Mouse (Mus musculus) myocyte (in vitro differentiated cells): Measurements from ENCODE around the gene Smc6. TPM values are rescaled to one million over a fixed set of nuclear protein-coding genes. Genes with fewer than 3 reads are reported as not detected.

ENCODE experiments used
- H3K27me3 ChIP-seq: one replicate; pipeline ENCODE4 v1.6.1; 2011; ENCODE audit not compliant: control insufficient read depth, insufficient read depth, insufficient read length
- H3K36me3 ChIP-seq: one replicate; pipeline ENCODE4 v1.6.1; 2011; ENCODE audit not compliant: control insufficient read depth, insufficient read depth
- H3K4me2 ChIP-seq: one replicate; pipeline ENCODE4 v1.6.1; 2011; ENCODE audit warnings: low read depth, control low read depth
- H3K4me3 ChIP-seq: one replicate; pipeline ENCODE4 v1.5.1; 2011; ENCODE audit warnings: mild to moderate bottlenecking, control low read depth, moderate library complexity
- H3K79me2 ChIP-seq: one replicate; pipeline ENCODE4 v1.6.1; 2011; ENCODE audit not compliant: control insufficient read depth, insufficient read depth
- H3ac ChIP-seq: one replicate; pipeline ENCODE4 v1.6.1; 2011; ENCODE audit not compliant: control insufficient read depth, insufficient read length
- CEBPB ChIP-seq: IDR thresholded peaks from 2 replicates; pipeline ENCODE4 v1.6.1; 2011; ENCODE audit warnings: mild to moderate bottlenecking, moderate library complexity; ENCODE audit not compliant: poor library complexity, insufficient read depth, severe bottlenecking
- E2F4 ChIP-seq: IDR thresholded peaks from one replicate; pipeline ENCODE4 v1.6.1; 2011; ENCODE audit warnings: mild to moderate bottlenecking, control low read depth, moderate library complexity; ENCODE audit not compliant: insufficient read depth
- MAX ChIP-seq: IDR thresholded peaks from one replicate; pipeline ENCODE4 v1.6.1; 2011; ENCODE audit warnings: low read depth, mild to moderate bottlenecking, control low read depth
- MYOD1 ChIP-seq, 3 experiments: IDR thresholded peaks; one replicate each; pipeline ENCODE4 v1.6.1; 2011; ENCODE audit warnings: control low read depth in 2 of 3, low read depth in 2 of 3, mild to moderate bottlenecking in 2 of 3, moderate library complexity in 1 of 3; ENCODE audit not compliant: insufficient read length in 2 of 3, control insufficient read depth in 1 of 3
- MYOG ChIP-seq, 3 experiments: IDR thresholded peaks; one replicate each; pipeline ENCODE4 v1.6.1; 2011; ENCODE audit warnings: control low read depth in 2 of 3, low read depth in 2 of 3, mild to moderate bottlenecking in 2 of 3; ENCODE audit not compliant: insufficient read length in 2 of 3, control insufficient read depth in 1 of 3, insufficient read depth in 1 of 3
- POLR2A ChIP-seq: IDR thresholded peaks from one replicate; pipeline ENCODE4 v1.6.1; 2011; ENCODE audit warnings: low read depth, mild to moderate bottlenecking, control low read depth, moderate library complexity; ENCODE audit not compliant: insufficient read length
- POLR2AphosphoS2 ChIP-seq: IDR thresholded peaks from one replicate; pipeline ENCODE4 v1.6.1; 2011; ENCODE audit warnings: low read depth, control low read depth; ENCODE audit not compliant: insufficient read length
- REST ChIP-seq: IDR thresholded peaks from one replicate; pipeline ENCODE4 v1.6.1; 2011; ENCODE audit warnings: mild to moderate bottlenecking, control low read depth, moderate library complexity; ENCODE audit not compliant: insufficient read depth, insufficient read length
- SRF ChIP-seq: IDR thresholded peaks from one replicate; pipeline ENCODE4 v1.6.1; 2011; ENCODE audit warnings: low read depth; ENCODE audit not compliant: control insufficient read depth, insufficient read length
- TCF12 ChIP-seq: IDR thresholded peaks from one replicate; pipeline ENCODE4 v1.6.1; 2011; ENCODE audit warnings: mild to moderate bottlenecking, control low read depth; ENCODE audit not compliant: poor library complexity, insufficient read depth, severe bottlenecking
- TCF3 ChIP-seq: IDR thresholded peaks from one replicate; pipeline ENCODE4 v1.6.1; 2011; ENCODE audit warnings: low read depth, control low read depth; ENCODE audit not compliant: insufficient read length
- USF1 ChIP-seq: IDR thresholded peaks from one replicate; pipeline ENCODE4 v1.6.1; 2011; ENCODE audit warnings: low read depth, mild to moderate bottlenecking, control low read depth, moderate library complexity
- polyA plus RNA-seq: library from polyadenylated mRNA; unstranded; fragments of >200 nt; fragmentation: generic; extraction: Trizol; gene quantifications from one replicate; pipeline ENCODE4 v1.2.1, GENCODE M21; 2012; ENCODE audit warnings: missing spikeins

The Smc6 gene
- polyA plus RNA-seq, 1 experiment, result 11.2 TPM

GRCm38 (mm10) chr12:11222566-11222965 is 43.1 kb upstream of the Smc6 start:
- Histone ChIP-seq H3K4me3 (no peak overlapping the region), H3K79me2 (no peaks in the 10 kb centered on the region), H3K36me3 (no peaks in the 10 kb centered on the region), H3ac (no peak overlapping the region), H3K4me2 (no peak overlapping the region), H3K27me3 (no peaks in the 10 kb centered on the region)
- TF ChIP-seq TCF3 (no peak), MYOG (IDR thresholded peaks at IDR 0.05; ENCODE audit: control insufficient read depth in 1 of 3, insufficient read depth in 1 of 3, insufficient read length in 2 of 3, low read depth in 2 of 3) (no peak), MYOD1 (IDR thresholded peaks at IDR 0.05; ENCODE audit: control insufficient read depth in 1 of 3, insufficient read length in 2 of 3, low read depth in 2 of 3) (no peak), REST (no peak), POLR2AphosphoS2 (no peak), SRF (no peak), POLR2A (no peak), TCF12 (no peak), E2F4 (no peak), MAX (no peak), CEBPB (no peak), USF1 (no peak)

GRCm38 (mm10) chr12:11223090-11223489 is 42.6 kb upstream of the Smc6 start:
- TF ChIP-seq TCF3 (no peak), POLR2A (no peak), REST (no peak), MYOG (IDR thresholded peaks at IDR 0.05; ENCODE audit: control insufficient read depth in 1 of 3, insufficient read depth in 1 of 3, insufficient read length in 2 of 3, low read depth in 2 of 3) (no peak), E2F4 (no peak), SRF (no peak), CEBPB (no peak), MAX (no peak), POLR2AphosphoS2 (no peak), MYOD1 (IDR thresholded peaks at IDR 0.05; ENCODE audit: control insufficient read depth in 1 of 3, insufficient read length in 2 of 3, low read depth in 2 of 3) (no peak), TCF12 (no peak), USF1 (no peak)
- no peak overlapping the region for H3ac ChIP-seq
- H3K36me3 ChIP-seq, result no peaks in the 10 kb centered on the region
- H3K4me3 ChIP-seq, result no peak overlapping the region
- H3K4me2 ChIP-seq, result no peak overlapping the region
- no peaks in the 10 kb centered on the region for H3K27me3 ChIP-seq
- H3K79me2 ChIP-seq, result no peaks in the 10 kb centered on the region

GRCm38 (mm10) chr12:11224722-11225121 is 41.0 kb upstream of the Smc6 start:
- no peaks in the 10 kb centered on the region for H3K79me2 ChIP-seq
- H3K27me3 ChIP-seq, result no peaks in the 10 kb centered on the region
- no peak overlapping the region for H3K4me3 ChIP-seq
- H3K36me3 ChIP-seq, result no peaks in the 10 kb centered on the region
- H3ac ChIP-seq, result no peak overlapping the region
- H3K4me2 ChIP-seq, result no peak overlapping the region
- TF ChIP-seq POLR2A, result no peak
- TF ChIP-seq E2F4, result no peak
- no peak for TF ChIP-seq TCF3
- TF ChIP-seq REST, result no peak

GRCm38 (mm10) chr12:11226123-11226522 is 39.6 kb upstream of the Smc6 start:
- H3K36me3 ChIP-seq, result no peaks in the 10 kb centered on the region
- no peak overlapping the region for H3K4me3 ChIP-seq
- no peak overlapping the region for H3K4me2 ChIP-seq
- H3K27me3 ChIP-seq, result no peaks in the 10 kb centered on the region
- H3ac ChIP-seq, result no peak overlapping the region
- no peaks in the 10 kb centered on the region for H3K79me2 ChIP-seq
- TF ChIP-seq POLR2AphosphoS2, result no peak
- TF ChIP-seq MYOD1 (IDR thresholded peaks at IDR 0.05; ENCODE audit: control insufficient read depth in 1 of 3, insufficient read length in 2 of 3, low read depth in 2 of 3), result no peak
- TF ChIP-seq SRF, result no peak
- TF ChIP-seq TCF3, result no peak
- TF ChIP-seq E2F4, result no peak
- TF ChIP-seq REST, result no peak
- no peak for TF ChIP-seq CEBPB
- TF ChIP-seq USF1, result no peak

GRCm38 (mm10) chr12:11226529-11227268 is 39.0 kb upstream of the Smc6 start:
- Histone ChIP-seq H3K27me3 (no peaks in the 10 kb centered on the region), H3K79me2 (no peaks in the 10 kb centered on the region), H3K4me3 (no peak overlapping the region), H3K4me2 (no peak overlapping the region), H3K36me3 (no peaks in the 10 kb centered on the region), H3ac (no peak overlapping the region)
- peak in 2 of 3 experiments; percentile 6 to 18 for TF ChIP-seq MYOD1 (IDR thresholded peaks at IDR 0.05; ENCODE audit: control insufficient read depth in 1 of 3, insufficient read length in 2 of 3, low read depth in 2 of 3)
- TF ChIP-seq CEBPB, result no peak
